In the genomic region with DNA sequence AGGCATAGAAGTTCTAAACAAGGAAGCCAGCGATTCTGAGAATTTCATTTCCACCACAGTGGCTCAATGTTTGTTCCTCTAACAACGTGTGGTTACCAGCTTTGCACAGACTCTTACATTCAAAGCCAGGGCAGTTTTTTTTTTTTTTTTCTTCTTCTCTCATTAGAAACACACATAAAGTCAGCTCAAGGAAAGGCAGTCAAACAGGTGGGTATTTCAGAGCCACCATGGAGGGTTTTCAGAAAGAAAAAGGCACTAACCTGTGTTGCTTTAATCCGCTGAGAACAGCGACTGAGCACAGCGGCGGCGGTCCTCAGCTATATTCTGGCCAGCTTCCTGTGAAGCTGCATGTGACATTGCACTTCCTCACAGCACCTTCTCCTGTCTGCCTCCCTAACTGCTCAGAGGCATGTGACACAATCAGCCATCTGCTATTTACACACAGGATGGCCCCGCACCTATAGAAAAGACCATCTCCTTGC, we compare ENCODE assay signal across 8 mouse cellular contexts. TPM values are rescaled to one million over a fixed set of nuclear protein-coding genes. Genes with fewer than 3 reads are reported as not detected.
DNase-seq lines count a peak whose midpoint lies in the region; ATAC-seq lines count a peak whose summit lies in the region.

No protein-coding gene starts in this region.

- H3K27ac ChIP-seq in forebrain, embryonic 14.5 days (ENCODE audit: low read depth, low read length), result no peak overlapping the region

- no peak overlapping the region for H3K4me3 ChIP-seq in forebrain, embryonic 14.5 days (ENCODE audit: low read depth, low read length)

- no peaks in the 10 kb centered on the region for H3K36me3 ChIP-seq in forebrain, embryonic 14.5 days (ENCODE audit: control insufficient read depth, insufficient read depth, low read length)

- H3K9me3 ChIP-seq in forebrain, embryonic 14.5 days (replicated peaks; ENCODE audit: control insufficient read depth, low read length), result no peaks in the 10 kb centered on the region

- WGBS in forebrain, embryonic 14.5 days, result 91% methylated on average over 8 of the region's 8 CpGs

- ATAC-seq in inflammation-experienced regulatory T-cells, adult 6 months, result peak; percentile 78
- no peak for ATAC-seq in forebrain, embryonic 14.5 days

- peak; percentile 15 to 17 for DNase-seq in left cerebral cortex, postnatal 25 days (ENCODE audit: low spot score in 2 of 2)
- DNase-seq in left cerebral cortex, postnatal 36 days (ENCODE audit: low spot score in 2 of 2), result no peak
- peak; percentile 59 for DNase-seq in lung, postnatal 36 days
- DNase-seq in thymus, postnatal 36 days, result peak; percentile 63 to 74
- no peak for DNase-seq in layer of hippocampus, adult 18-20 months (ENCODE audit: low spot score in 2 of 2)
- no peak for DNase-seq in frontal cortex, adult 2 months (ENCODE audit: extremely low spot score in 1 of 2, low spot score in 1 of 2)
- DNase-seq in forebrain, embryonic 14.5 days (ENCODE audit: low spot score), result no peak

- no peak overlapping the region for H3K9ac ChIP-seq in forebrain, embryonic 14.5 days (ENCODE audit: low read length)

- H3K4me2 ChIP-seq in forebrain, embryonic 14.5 days (ENCODE audit: low read length), result no peak overlapping the region

- intact Hi-C loops in left cerebral cortex, postnatal 25 days (cut with DNase I), result no loop called here
- intact Hi-C loops in left cerebral cortex, postnatal 36 days (cut with DNase I), result no loop called here

- H3K4me1 ChIP-seq in forebrain, embryonic 14.5 days (ENCODE audit: control insufficient read depth, insufficient read depth, low read length), result no peaks in the 10 kb centered on the region

- H3K27me3 ChIP-seq in forebrain, embryonic 14.5 days (replicated peaks; ENCODE audit: control insufficient read depth, insufficient read depth, low read length), result no peaks in the 10 kb centered on the region

RNA-seq across cellular contexts. Expression of a gene that starts 43.4 kb away (rescaled TPM):
- 1 to 10 TPM; 7.0 to 8.4 TPM for total RNA-seq in left cerebral cortex, postnatal 25 days (2021)
- 1 to 10 TPM; 7.7 to 8.2 TPM for total RNA-seq in left cerebral cortex, postnatal 36 days (2021)
- polyA plus RNA-seq in inflammation-experienced regulatory T-cells, adult 6 months (2017; shearing (Covaris generic)), result 100 to 1,000 TPM in 1 of 3 experiments, 10 to 100 TPM in 2; 61.5 to 101 (median 68.3) TPM
- 10 to 100 TPM in 1 of 2 experiments, 1 to 10 TPM in 1; 9.6 to 11.7 TPM for total RNA-seq in layer of hippocampus, adult 18-20 months (2021)
- 5.1 and 5.3 TPM in 2 replicates for polyA plus RNA-seq in frontal cortex, adult 2 months (2012; rRNA removed)
- 2.5 and 2.8 TPM in 2 replicates for polyA plus RNA-seq in forebrain, embryonic 14.5 days (2014; fragmentation: Nextera tagmentation; extraction: Ambion mirVana)

Comparison
In these comparisons a context has a peak if more than half of its experiments do, and no peak if none do; other contexts are left out.
1. DNase-seq: peak in left cerebral cortex, postnatal 25 days (2 of 2), lung, postnatal 36 days (single experiment) and thymus, postnatal 36 days (2 of 2); none in left cerebral cortex, postnatal 36 days (0 of 2), layer of hippocampus, adult 18-20 months (0 of 2), frontal cortex, adult 2 months (0 of 2) and forebrain, embryonic 14.5 days (single experiment).